Mouse (Mus musculus): ENCODE measurements around the gene Ift46. TPM values are rescaled to one million over a fixed set of nuclear protein-coding genes. Genes with fewer than 3 reads are reported as not detected.
"Not testable (repeated sequence)": the region's sequence is repeated elsewhere in the genome, so short reads cannot be mapped to it uniquely, and the experiment has no call there.

The Ift46 gene
- polyA plus RNA-seq, 1 experiment from 2014 or later = 84.3 TPM

DNA sequence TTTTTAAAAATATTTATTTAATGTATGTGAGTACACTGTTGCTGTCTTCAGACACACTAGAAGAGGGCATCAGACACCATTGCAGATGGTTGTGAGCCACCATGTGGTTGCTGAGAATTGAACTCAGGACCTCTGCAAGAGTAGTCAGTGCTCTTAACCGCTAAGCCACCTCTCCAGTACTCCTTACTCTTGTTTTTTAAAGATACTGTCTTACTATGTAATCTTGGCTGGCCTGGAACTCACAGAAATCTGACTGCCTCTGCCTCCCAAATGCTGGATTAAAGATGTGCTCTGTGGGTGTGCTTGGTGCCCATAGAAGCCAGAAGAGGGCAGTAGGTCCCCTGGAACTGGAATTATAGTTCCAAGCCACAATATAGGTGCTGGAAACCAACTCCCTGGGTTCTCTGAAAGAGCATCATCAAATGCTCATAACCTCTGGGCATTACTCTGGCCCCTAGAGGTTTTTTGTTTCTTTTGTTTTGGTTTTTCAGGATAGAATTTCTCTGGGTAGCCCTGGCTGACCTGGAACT is 27.0 kb upstream of the Ift46 start:
- no peak for ATAC-seq (ENCODE audit: insufficient read depth, low FRiP score, low read depth)
- Histone ChIP-seq H3K4me3 (replicated peaks) (no peak overlapping the region), H3K27ac (no peak overlapping the region), H3K36me3 (peaks cover 31% of the 10 kb centered on the region), H3K27me3 (replicated peaks) (no peaks in the 10 kb centered on the region), H3K9ac (no peak overlapping the region), H3K4me2 (no peak overlapping the region), H3K9me3 (no peaks in the 10 kb centered on the region), H3K4me1 (peaks cover 4% of the 10 kb centered on the region; the same call in 1 of the 2 replicates)
- WGBS = 91% methylated on average over 1 of the region's 1 CpGs

DNA sequence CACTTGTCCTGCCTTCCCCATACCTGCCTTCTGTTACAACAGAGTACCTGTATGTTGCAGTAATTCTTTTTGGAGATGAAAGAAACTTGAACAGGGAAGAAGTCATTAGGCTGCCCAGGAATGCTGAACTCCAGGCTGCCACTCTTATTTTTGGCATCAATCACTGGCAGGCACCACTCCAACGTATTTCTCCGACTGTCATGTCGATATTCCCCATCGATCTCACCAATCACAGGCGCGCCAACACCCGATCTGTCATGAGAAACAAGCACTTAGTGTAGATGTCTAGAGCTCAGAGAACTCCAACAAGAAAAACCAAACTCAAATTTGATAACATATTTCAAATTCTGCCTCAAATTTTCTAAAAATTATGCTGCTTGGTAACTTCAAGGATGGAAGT is 22.3 kb upstream of the Ift46 start:
- Histone ChIP-seq H3K4me3 (replicated peaks) (no peak overlapping the region), H3K4me2 (no peak overlapping the region), H3K36me3 (peaks cover 59% of the 10 kb centered on the region), H3K4me1 (no peaks in the 10 kb centered on the region), H3K9me3 (no peaks in the 10 kb centered on the region), H3K27me3 (replicated peaks) (no peaks in the 10 kb centered on the region), H3K27ac (no peak overlapping the region), H3K9ac (no peak overlapping the region)
- 94% methylated on average over 7 of the region's 7 CpGs for WGBS
- no peak for ATAC-seq (ENCODE audit: insufficient read depth, low FRiP score, low read depth)

DNA sequence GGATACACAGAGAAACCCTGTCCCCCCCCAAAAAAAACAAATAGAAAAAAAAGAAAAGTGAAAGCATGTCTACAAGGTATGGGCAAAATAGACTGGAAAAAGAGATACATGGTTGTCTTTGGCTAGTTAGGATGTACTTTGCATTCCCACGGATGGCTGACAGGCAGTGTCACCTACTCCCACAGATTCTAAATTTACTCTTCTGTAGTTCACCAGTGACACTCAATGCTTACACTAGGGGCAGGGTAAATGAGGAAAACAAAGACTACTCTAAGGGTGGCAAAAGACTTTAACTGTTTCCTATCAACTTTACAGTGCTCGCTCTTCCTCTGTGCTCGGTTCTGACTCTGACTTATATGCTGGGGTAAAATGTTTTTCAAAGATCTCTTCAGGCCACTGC is 21.0 kb upstream of the Ift46 start:
- Histone ChIP-seq H3K9me3 (no peaks in the 10 kb centered on the region), H3K27me3 (replicated peaks) (no peaks in the 10 kb centered on the region), H3K36me3 (peaks cover 62% of the 10 kb centered on the region), H3K9ac (no peak overlapping the region), H3K4me3 (replicated peaks) (no peak overlapping the region), H3K27ac (no peak overlapping the region), H3K4me2 (no peak overlapping the region), H3K4me1 (no peaks in the 10 kb centered on the region)
- 83% methylated on average over 3 of the region's 3 CpGs for WGBS
- no peak for ATAC-seq (ENCODE audit: insufficient read depth, low FRiP score, low read depth)

DNA sequence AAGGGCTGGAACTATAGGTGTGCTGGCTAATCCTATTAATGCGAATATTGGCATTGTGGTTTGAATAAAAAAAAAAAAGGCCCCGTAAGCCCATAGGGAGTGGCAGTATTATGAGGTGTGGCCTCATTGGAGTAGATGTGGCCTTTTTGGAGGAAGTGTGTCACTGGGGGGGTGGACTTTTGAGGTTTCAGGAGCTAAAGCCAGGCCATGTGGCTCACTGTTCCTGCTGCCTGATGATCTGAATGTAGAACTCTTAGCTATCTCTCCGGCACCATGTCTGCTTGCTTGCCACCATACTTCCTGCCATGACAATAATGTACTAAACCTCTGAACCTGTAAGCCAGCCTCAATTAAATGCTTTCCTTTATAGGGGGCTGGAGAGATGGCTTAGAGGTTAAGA is 20.4 kb upstream of the Ift46 start:
- no peaks in the 10 kb centered on the region for H3K9me3 ChIP-seq
- H3K27ac ChIP-seq = no peak overlapping the region
- 92% methylated on average over 3 of the region's 3 CpGs for WGBS
- H3K4me2 ChIP-seq = no peak overlapping the region
- peaks cover 64% of the 10 kb centered on the region for H3K36me3 ChIP-seq
- no peak overlapping the region for H3K9ac ChIP-seq
- H3K4me3 ChIP-seq (replicated peaks) = no peak overlapping the region
- no peaks in the 10 kb centered on the region for H3K27me3 ChIP-seq (replicated peaks)
- no peak for ATAC-seq (ENCODE audit: insufficient read depth, low FRiP score, low read depth)
- no peaks in the 10 kb centered on the region for H3K4me1 ChIP-seq

DNA sequence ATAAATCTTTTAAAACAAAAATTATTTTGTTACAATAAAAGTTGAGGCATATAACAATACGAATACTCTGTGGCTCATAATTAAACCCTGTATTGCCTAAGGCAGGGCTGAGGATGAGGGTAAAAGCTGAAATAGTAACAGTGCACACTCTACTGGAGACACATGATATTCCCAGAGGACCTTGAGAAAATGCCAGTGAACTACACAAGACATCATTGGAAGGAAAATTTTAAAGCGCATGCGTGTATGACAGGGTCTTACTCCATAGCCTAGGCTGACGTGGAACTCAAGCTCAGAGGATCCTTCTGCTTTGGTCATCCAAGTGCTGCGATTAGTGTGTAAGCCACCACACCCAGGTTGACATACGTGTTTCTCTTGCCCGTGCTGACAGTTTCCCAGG is 19.2 kb upstream of the Ift46 start:
- no peaks in the 10 kb centered on the region for H3K27me3 ChIP-seq (replicated peaks)
- peaks cover 68% of the 10 kb centered on the region for H3K36me3 ChIP-seq
- H3K4me1 ChIP-seq = no peaks in the 10 kb centered on the region
- H3K4me2 ChIP-seq = no peak overlapping the region
- no peak overlapping the region for H3K9ac ChIP-seq
- 91% methylated on average over 7 of the region's 7 CpGs for WGBS
- H3K27ac ChIP-seq = no peak overlapping the region
- H3K4me3 ChIP-seq (replicated peaks) = no peak overlapping the region
- no peaks in the 10 kb centered on the region for H3K9me3 ChIP-seq
- ATAC-seq (ENCODE audit: insufficient read depth, low FRiP score, low read depth) = no peak

DNA sequence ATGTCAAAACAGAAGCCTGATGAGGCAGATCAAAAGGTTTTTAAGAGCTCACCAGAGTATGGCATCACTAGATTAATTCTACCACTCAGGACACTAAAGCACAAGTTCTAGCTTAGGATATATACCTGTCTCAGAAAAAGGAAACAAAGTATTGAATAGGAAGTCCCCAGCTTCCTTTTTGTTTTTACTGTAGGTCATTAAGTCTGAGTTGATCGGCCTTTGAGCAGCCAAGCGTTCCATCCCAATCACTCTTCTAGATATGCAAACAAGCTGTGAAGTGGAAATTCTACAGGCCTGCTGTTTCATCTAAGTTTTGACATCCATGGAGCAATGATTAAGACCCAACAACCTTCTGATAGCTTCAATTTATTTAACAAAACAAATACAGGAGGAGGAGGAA is 6.8 kb upstream of the Ift46 start:
- Histone ChIP-seq H3K9ac (no peak overlapping the region), H3K4me1 (peaks cover 7% of the 10 kb centered on the region), H3K36me3 (peaks cover 19% of the 10 kb centered on the region; the same call in 1 of the 2 replicates), H3K4me2 (no peak overlapping the region), H3K9me3 (no peaks in the 10 kb centered on the region; the same call in 1 of the 2 replicates), H3K4me3 (replicated peaks) (no peak overlapping the region), H3K27me3 (replicated peaks) (no peaks in the 10 kb centered on the region), H3K27ac (no peak overlapping the region)
- WGBS = 70% methylated on average over 2 of the region's 2 CpGs
- no peak for ATAC-seq (ENCODE audit: insufficient read depth, low FRiP score, low read depth)

DNA sequence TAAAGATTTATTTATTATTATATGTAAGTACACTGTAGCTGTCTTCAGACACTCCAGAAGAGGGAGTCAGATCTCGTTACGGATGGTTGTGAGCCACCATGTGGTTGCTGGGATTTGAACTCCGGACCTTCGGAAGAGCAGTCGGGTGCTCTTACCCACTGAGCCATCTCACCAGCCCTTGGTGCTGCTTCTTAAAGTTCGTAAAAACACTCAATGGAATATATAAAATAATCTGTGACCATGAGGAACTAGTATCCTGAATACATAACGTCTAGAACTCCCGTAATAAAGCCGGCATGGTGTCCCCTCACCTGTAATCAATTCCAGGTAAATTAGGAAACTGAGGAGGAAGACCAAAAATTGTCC is 304 bp downstream of the Ift46 start:
- not testable (repeated sequence) for H3K36me3 ChIP-seq; H3K9ac ChIP-seq; ATAC-seq (ENCODE audit: insufficient read depth, low FRiP score, low read depth); H3K27me3 ChIP-seq (replicated peaks); H3K4me1 ChIP-seq; H3K9me3 ChIP-seq
- Histone ChIP-seq H3K4me3 (replicated peaks) (peak overlapping the region; percentile 97), H3K4me2 (peak overlapping the region; percentile 73), H3K27ac (peak overlapping the region; percentile 98; the same call in 1 of the 2 replicates)
- WGBS = 33% methylated on average over 9 of the region's 9 CpGs

DNA sequence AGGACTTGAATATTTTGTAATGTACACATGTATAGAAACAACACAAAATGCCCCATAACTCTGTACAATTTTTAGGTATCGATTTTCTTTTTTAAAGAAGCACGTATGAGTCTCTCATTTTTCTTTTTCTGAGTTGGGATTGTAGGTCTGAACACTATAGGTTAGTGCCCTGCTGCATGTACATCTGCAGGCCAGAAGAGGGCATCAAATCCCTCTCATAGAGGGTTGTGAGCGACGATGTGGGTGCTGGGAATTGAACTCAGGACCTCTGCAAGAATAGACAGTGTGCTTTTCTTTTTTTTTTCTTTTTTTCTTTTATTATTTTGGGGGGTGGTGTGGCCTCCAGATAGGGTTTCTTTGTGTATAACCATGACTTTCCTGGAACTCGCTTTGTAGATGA is 3.7 kb downstream of the Ift46 start:
- Histone ChIP-seq H3K9me3 (no peaks in the 10 kb centered on the region), H3K4me3 (replicated peaks) (no peak overlapping the region), H3K4me2 (no peak overlapping the region), H3K36me3 (peaks cover 9% of the 10 kb centered on the region; the same call in 1 of the 2 replicates), H3K27me3 (replicated peaks) (no peaks in the 10 kb centered on the region), H3K27ac (no peak overlapping the region), H3K4me1 (no peaks in the 10 kb centered on the region), H3K9ac (no peak overlapping the region)
- WGBS = 92% methylated on average over 5 of the region's 5 CpGs
- no peak for ATAC-seq (ENCODE audit: insufficient read depth, low FRiP score, low read depth)

DNA sequence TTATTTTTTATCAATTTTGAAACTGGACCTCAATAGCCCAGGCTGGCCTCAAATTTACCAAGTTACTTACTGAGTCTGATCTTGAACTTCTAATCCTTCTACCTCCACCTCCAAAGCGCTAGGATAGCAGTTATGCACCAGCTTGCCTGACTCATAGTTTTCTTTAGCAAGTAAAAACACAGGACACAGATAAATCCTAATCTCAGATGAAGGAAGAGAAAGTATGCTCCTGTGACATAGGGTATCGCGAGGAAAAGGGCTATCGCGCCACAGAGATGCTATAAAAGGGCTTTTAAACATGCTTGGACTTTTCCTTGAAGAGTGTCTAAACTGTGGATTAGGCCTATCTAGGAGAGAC is 4.7 kb downstream of the Ift46 start:
- Histone ChIP-seq H3K4me2 (no peak overlapping the region), H3K27me3 (replicated peaks) (no peaks in the 10 kb centered on the region), H3K9me3 (no peaks in the 10 kb centered on the region), H3K27ac (peak overlapping the region; percentile 51; the same call in 1 of the 2 replicates), H3K36me3 (peaks cover 9% of the 10 kb centered on the region; the same call in 1 of the 2 replicates), H3K9ac (no peak overlapping the region), H3K4me1 (no peaks in the 10 kb centered on the region), H3K4me3 (replicated peaks) (no peak overlapping the region)
- ATAC-seq (ENCODE audit: insufficient read depth, low FRiP score, low read depth) = no peak
- WGBS = 19% methylated on average over 5 of the region's 5 CpGs

DNA sequence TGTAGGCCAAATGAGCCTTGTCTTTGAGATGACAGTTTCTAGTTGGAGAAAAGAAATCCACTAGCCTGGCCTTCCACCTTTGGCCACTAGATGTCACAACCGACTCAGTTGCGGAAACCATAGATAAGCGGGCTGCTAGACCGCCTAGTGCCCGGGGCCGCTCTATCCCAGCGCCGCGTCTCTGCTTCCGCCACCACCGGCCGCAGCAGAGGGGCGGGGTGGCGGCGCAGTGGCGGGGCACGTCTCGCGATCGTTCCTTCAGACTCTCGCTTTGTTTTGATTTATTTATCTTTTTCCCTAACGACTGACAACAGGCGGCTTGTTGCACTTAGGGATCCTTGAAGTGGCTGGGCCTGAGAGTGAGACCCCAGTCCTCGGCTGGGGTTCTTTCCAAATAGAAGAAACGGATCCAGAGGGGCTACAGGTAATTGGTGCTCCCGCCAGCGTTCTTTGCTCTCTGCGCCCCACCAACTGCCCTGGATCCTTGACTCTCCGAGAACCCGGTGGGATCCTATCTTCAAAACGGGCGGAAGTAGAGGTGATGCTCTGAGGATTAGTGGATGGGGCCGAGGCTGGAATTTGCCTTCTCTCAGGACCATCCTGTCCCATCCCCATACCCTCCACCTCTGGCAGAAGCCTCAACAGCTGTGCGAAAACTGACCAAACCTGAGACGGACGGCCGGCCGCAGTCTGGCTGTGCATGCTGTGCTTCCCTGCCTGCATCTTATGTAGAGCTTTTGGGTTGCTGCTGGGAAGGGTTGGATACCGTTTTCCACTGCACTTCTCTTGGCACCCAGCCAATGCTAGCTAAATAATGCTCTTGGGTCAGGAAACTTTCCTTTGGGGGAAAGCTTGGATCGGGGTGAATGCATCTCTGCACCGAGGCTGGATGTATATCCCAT is 5.3 kb downstream of the Ift46 start:
- Histone ChIP-seq H3K36me3 (peaks cover 9% of the 10 kb centered on the region; the same call in 1 of the 2 replicates), H3K4me3 (replicated peaks) (peak overlapping the region; percentile 66), H3K27me3 (replicated peaks) (no peaks in the 10 kb centered on the region), H3K4me1 (no peaks in the 10 kb centered on the region), H3K27ac (peak overlapping the region; percentile 90), H3K4me2 (peak overlapping the region; percentile 84), H3K9ac (peak overlapping the region; percentile 80), H3K9me3 (no peaks in the 10 kb centered on the region)
- WGBS = under 1% methylated on average over 41 of the region's 41 CpGs
- peak; percentile 99 for ATAC-seq (ENCODE audit: insufficient read depth, low FRiP score, low read depth)

DNA sequence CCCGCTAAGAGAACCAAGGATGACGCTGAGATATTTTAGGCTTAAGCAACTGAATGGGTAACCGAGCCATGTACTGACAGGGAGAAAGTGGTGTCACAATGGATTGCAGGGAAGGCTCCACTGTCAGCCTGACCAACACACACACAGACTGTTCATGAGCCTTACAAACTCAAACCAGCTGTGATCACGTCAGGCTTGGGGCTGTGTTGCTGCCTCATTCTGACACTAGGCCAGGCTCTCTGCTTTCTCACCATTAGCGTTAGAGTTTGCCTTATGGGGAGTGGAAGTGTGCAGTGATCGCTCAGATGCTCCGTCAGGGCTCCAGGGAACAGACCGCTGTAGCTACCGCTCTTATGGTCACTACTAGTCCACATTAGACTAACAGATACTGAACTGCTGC is 25.1 kb downstream of the Ift46 start:
- Histone ChIP-seq H3K4me1 (no peaks in the 10 kb centered on the region), H3K27me3 (replicated peaks) (no peaks in the 10 kb centered on the region), H3K4me3 (replicated peaks) (no peak overlapping the region), H3K4me2 (no peak overlapping the region), H3K9me3 (no peaks in the 10 kb centered on the region), H3K9ac (no peak overlapping the region), H3K27ac (no peak overlapping the region), H3K36me3 (peaks cover 22% of the 10 kb centered on the region)
- no peak for ATAC-seq (ENCODE audit: insufficient read depth, low FRiP score, low read depth)
- WGBS = 79% methylated on average over 9 of the region's 9 CpGs

DNA sequence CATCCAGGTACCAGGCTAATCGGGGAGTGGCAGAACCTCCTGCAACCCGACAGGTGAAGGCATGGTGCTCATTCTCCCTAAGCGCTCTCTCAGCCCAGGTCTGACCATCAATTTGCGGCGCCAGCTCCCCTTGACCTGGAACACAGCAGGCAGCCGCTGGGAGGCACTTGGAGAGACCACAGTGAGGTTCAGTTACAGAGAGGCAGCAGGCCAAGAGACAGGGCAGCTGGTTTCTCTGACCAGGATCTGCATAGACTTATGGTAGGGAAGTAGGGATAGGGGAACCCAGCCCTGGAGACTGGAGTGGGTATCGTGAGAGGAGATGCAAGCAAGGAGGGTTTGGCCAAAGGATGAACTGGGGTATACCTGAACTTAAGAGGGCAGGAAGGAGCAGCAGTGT is 30.6 kb downstream of the Ift46 start:
- 52% methylated on average over 7 of the region's 7 CpGs for WGBS
- H3K4me2 ChIP-seq = peak overlapping the region; percentile 99; the same call in 1 of the 2 replicates
- 0 out of 2 replicates have a peak, but pooled peaks cover 3% of the 10 kb centered on the region for H3K27me3 ChIP-seq (replicated peaks)
- H3K27ac ChIP-seq = no peak overlapping the region
- H3K36me3 ChIP-seq = no peaks in the 10 kb centered on the region
- no peak for ATAC-seq (ENCODE audit: insufficient read depth, low FRiP score, low read depth)
- peaks cover 11% of the 10 kb centered on the region; the same call in 1 of the 2 replicates for H3K4me1 ChIP-seq
- H3K4me3 ChIP-seq (replicated peaks) = peak overlapping the region; percentile 57; the same call in 1 of the 2 replicates
- no peaks in the 10 kb centered on the region for H3K9me3 ChIP-seq
- H3K9ac ChIP-seq = no peak overlapping the region

Data from stomach, embryonic 15.5 days (tissue).